Mouse (Mus musculus) liver, embryonic 14 days (tissue): Measurements from ENCODE around the gene Cdh6. TPM values are rescaled to one million over a fixed set of nuclear protein-coding genes. Genes with fewer than 3 reads are reported as not detected.

Experiments
- polyA plus RNA-seq: library from polyadenylated mRNA; depleted of rRNA; stranded (reverse); fragments of >200 nt; gene quantifications from 2 replicates; pipeline ENCODE4 v1.2.3, GENCODE M21; 2012; rRNA removed

Gene Cdh6
- polyA plus RNA-seq, result 0.02 and 0.03 TPM in 2 replicates

GRCm38 (mm10) chr15:13173071-13173778 lies at the start of gene Cdh6:
Cdh6 (minus strand) TSS chr15:13173675.

